Mouse (Mus musculus) bone marrow macrophage, adult 2 months (primary cell): ENCODE results near the gene Tmem123. TPM values are rescaled to one million over a fixed set of nuclear protein-coding genes. Genes with fewer than 3 reads are reported as not detected.

ENCODE experiments used
- H3K27ac ChIP-seq: 2 replicates; pipeline ENCODE4 v1.5.1; 2012; ENCODE audit warnings: low read depth, low read length; ENCODE audit not compliant: insufficient read depth
- H3K4me1 ChIP-seq: 2 replicates; pipeline ENCODE4 v1.6.1; 2012; ENCODE audit warnings: low read length; ENCODE audit not compliant: control insufficient read depth, insufficient read depth
- H3K4me3 ChIP-seq: 2 replicates; pipeline ENCODE4 v1.5.1; 2012; ENCODE audit warnings: mild to moderate bottlenecking, low read length, moderate library complexity; ENCODE audit not compliant: insufficient read depth
- CTCF ChIP-seq: IDR thresholded peaks from 2 replicates; pipeline ENCODE4 v1.5.1; 2012; ENCODE audit warnings: low read depth, mild to moderate bottlenecking, low read length, moderate library complexity
- POLR2A ChIP-seq: IDR thresholded peaks from 2 replicates; pipeline ENCODE4 v1.6.1; 2012; ENCODE audit warnings: mild to moderate bottlenecking, low read depth, low read length, borderline replicate concordance
- polyA plus RNA-seq: library from polyadenylated mRNA; stranded (reverse); fragments of >200 nt; gene quantifications from 2 replicates; pipeline ENCODE4 v1.2.4, GENCODE M21; 2012; ENCODE audit not compliant: missing spikeins, insufficient read depth, insufficient read length

Gene Tmem123
- polyA plus RNA-seq, 1 experiment = 120 TPM

- Histone ChIP-seq H3K27ac (no peak overlapping the region), H3K4me1 (peaks cover 5% of the 10 kb centered on the region; the same call in 1 of the 2 replicates), H3K4me3 (no peak overlapping the region)
- TF ChIP-seq CTCF (no peak), POLR2A (no peak)
These were observed 58.9 kb downstream of the Tmem123 start for GRCm38 (mm10) chr9:7822758-7823157.

GRCm38 (mm10) chr9:7824916-7825315 lies 61.1 kb downstream of the Tmem123 start:
- Histone ChIP-seq H3K4me1 (peaks cover 8% of the 10 kb centered on the region; the same call in 1 of the 2 replicates), H3K4me3 (no peak overlapping the region), H3K27ac (no peak overlapping the region)
- TF ChIP-seq POLR2A (no peak), CTCF (no peak)

DNA sequence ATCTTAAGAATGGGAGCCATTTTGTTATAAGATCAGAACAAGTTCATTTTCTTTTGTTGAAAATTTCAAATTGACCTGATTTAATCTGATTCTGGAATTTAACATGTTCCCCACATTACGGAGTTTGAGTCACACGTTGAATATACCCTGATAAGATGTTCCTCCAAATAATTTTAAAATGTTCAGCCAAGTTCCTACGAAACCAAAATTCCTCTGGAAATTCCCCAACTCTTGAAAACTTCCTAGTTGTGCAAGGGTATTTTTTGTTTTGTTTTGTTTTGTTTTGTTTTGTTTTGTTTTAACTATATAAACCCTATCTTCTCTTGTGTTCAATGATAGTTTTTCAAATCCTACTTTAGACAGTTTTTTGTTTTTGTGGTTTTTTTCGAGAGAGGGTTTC lies 64.9 kb downstream of the Tmem123 start:
- TF ChIP-seq CTCF (no peak), POLR2A (no peak)
- Histone ChIP-seq H3K4me1 (peaks cover 14% of the 10 kb centered on the region; the same call in 1 of the 2 replicates), H3K27ac (no peak overlapping the region), H3K4me3 (no peak overlapping the region)

- Histone ChIP-seq H3K27ac (no peak overlapping the region), H3K4me3 (no peak overlapping the region), H3K4me1 (peaks cover 15% of the 10 kb centered on the region; the same call in 1 of the 2 replicates)
- TF ChIP-seq POLR2A (no peak), CTCF (no peak)
These were observed 66.0 kb downstream of the Tmem123 start for GRCm38 (mm10) chr9:7829531-7830528.

DNA sequence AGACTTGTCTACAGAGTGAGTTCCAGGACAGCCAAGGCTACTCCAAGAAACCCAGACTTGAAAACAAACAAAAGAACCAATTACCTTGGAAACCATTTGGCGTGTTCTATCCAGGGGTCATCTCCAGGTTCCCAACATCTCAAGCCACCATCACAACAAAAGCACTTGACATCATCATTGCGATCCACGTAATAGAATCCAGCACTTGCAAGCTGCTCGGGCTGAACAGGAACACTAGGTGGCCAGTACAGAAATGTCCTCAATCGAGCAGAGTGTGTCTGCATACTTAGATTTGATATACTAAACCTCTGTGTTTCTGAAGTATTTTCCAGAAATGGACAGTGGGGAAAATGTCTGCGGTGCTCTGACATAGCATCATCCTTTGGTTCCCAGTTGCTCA lies 69.6 kb downstream of the Tmem123 start:
- Histone ChIP-seq H3K4me3 (no peak overlapping the region), H3K27ac (no peak overlapping the region), H3K4me1 (peaks cover 15% of the 10 kb centered on the region; the same call in 1 of the 2 replicates)
- TF ChIP-seq CTCF (no peak), POLR2A (no peak)

DNA sequence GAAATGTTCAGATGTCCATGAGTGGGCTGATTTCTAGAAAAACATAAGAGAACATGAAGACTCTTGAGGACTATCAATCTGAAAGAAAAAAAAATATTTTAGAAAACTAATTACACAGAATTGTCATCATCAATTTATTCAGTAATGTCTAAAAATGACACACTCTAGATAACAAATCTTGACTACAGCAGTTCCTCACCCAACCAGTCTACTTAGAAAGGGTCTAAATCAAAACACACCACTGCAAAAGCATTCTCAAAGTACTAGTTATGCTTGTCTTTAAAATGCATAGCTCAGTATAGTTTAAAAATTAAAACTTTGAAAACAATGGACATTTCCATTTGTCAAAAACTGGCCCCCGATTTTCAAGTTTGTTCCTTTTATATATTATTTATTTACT lies 71.5 kb downstream of the Tmem123 start:
- H3K27ac ChIP-seq = no peak overlapping the region
- no peak overlapping the region for H3K4me3 ChIP-seq
- no peak for TF ChIP-seq CTCF
- no peak for TF ChIP-seq POLR2A
- peaks cover 12% of the 10 kb centered on the region; the same call in 1 of the 2 replicates for H3K4me1 ChIP-seq

DNA sequence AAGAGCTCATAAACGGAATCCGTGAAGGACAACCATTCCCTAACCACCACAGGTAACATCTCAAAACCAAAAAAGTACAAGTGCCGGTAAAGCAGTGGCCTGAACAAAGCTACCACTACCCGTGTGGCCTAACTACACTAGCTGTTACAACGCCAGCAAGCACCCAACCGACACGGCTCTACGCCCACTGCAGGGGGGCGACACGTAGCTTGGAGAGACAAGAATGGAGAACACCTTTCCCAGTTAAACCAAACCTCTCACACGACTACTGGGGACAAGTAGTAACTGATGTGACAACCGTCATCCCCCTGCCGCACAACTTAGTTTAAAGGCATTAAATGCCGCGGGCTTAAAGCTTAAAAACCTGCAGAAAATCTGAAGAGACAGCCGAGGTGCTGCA lies 72.5 kb downstream of the Tmem123 start:
- TF ChIP-seq POLR2A (no peak), CTCF (no peak)
- H3K4me1 ChIP-seq = peaks cover 12% of the 10 kb centered on the region; the same call in 1 of the 2 replicates
- H3K27ac ChIP-seq = peak overlapping the region; percentile 84
- peak overlapping the region; percentile 90 for H3K4me3 ChIP-seq

DNA sequence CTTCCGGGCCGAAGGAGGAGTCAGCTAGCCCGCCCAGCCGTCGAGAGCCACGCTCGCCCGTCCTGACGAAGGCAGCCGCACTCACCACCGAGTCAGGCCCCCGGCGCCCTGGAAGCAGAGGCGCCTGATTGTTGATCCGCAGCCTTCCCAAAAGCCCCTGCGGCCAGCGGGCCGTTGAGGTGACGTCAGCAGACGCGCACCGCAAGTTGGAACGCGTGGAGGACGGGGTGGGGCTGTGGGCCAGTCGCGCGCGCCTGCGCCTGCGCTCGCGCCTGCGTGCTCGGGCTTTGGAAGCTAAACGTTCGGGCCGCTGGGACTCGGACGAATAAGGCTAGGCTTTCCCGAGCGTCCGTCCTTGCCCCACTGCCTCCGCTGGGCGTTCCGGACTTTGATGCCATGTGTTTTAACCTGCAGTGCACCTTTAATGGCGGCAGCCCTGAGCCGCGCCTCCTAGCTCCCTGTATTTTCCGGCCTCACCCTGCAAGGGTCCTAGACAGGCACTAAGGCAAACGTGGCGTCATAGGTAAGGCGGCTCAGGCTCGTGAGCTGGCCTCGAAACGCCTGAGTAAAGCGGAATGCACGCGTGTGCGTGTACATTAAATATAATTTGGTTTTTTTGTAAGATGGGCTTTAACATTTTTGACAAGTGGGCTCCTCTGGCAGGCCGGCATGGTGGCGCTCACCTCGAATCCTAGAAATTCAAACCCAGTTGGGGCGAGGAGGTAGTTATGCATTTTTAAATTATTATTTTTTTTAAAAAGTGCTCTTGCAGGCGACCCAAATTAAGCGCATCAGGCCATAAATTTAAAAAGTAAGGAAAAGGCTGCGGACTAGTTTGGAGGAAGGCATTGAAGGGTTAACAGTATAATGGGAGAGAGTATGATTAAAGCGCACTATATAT lies 73.3 kb downstream of the Tmem123 start, which contains the start of gene Birc2:
Gene Birc2, minus strand, starts transcription at position 160 of the 901 bp plus-strand sequence.
- H3K4me1 ChIP-seq = peaks cover 12% of the 10 kb centered on the region; the same call in 1 of the 2 replicates
- H3K27ac ChIP-seq = peak within 1 kb of the TSS; percentile 89
- peak within 1 kb of the TSS; percentile 90 for H3K4me3 ChIP-seq
- TF ChIP-seq POLR2A (peak; percentile 90), CTCF (no peak)

DNA sequence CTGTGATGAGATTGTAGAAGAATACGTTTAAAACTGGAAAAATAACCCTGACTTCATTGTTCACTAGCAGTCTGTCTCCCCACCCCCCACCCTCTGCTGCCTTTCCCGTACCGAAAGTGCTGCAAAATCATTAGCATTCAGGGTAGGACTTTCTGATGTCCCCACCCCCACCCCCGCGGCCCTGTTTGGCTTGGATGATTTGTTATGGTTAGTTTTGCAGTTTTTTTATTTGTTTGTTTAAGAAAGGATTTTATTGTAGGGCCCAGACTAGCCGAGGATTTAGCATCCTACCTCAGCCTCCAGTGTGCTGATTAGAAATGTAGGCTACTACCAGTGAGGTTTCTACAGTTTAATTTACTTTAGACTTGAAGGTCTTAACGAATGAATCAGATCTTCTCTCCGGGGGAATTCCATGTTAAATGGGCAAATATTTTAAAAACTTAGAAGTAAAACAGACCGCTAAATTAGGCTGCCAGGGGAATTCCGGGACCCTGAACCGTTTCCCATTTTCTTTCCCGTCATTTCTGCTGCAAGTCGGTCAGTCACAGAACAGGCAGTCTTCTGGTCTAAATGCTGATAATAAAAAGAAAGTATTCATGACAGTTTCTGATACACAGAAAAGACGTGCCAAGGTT lies 74.1 kb downstream of the Tmem123 start:
- TF ChIP-seq POLR2A = no peak
- Histone ChIP-seq H3K4me3 (peak overlapping the region; percentile 90), H3K27ac (peak overlapping the region; percentile 89), H3K4me1 (peaks cover 12% of the 10 kb centered on the region; the same call in 1 of the 2 replicates)
